Mouse (Mus musculus): ENCODE measurements around the gene Sash1. TPM values are rescaled to one million over a fixed set of nuclear protein-coding genes. Genes with fewer than 3 reads are reported as not detected.

Gene Sash1
- polyA plus RNA-seq, 1 experiment from 2014 or later, result 6.2 TPM

- H3K4me2 ChIP-seq (ENCODE audit: low read depth, low read length), result no peak overlapping the region
- WGBS, result 73% methylated on average over 5 of the region's 5 CpGs
- no peak overlapping the region for H3K27ac ChIP-seq (replicated peaks; ENCODE audit: low read depth, low read length)
- DNase-seq (ENCODE audit: low spot score), result no peak
- H3K4me1 ChIP-seq (ENCODE audit: control insufficient read depth, insufficient read depth, low read length), result no peaks in the 10 kb centered on the region
- H3K27me3 ChIP-seq (replicated peaks; ENCODE audit: control insufficient read depth, insufficient read depth, low read length), result no peaks in the 10 kb centered on the region
- H3K4me3 ChIP-seq (ENCODE audit: low read depth, low read length), result no peak overlapping the region
- H3K9me3 ChIP-seq (ENCODE audit: control insufficient read depth, low read length), result no peaks in the 10 kb centered on the region
- H3K9ac ChIP-seq (ENCODE audit: low read depth, low read length), result no peak overlapping the region
- no peak for ATAC-seq (ENCODE audit: low read depth)
- H3K36me3 ChIP-seq (ENCODE audit: control insufficient read depth, insufficient read depth, low read length), result no peaks in the 10 kb centered on the region
Observed at GRCm38 (mm10) chr10:8676722-8677121, 209.1 kb downstream of the Sash1 start.
